Mouse (Mus musculus): ENCODE measurements around the gene Gpatch2l.
A peak's percentile ranks its signal among the peaks of the same experiment; 100 is the strongest.

The Gpatch2l gene

GRCm38 (mm10) chr12:86241604-86242536 lies at the start of gene Gpatch2l:
Gene Gpatch2l, plus strand, starts transcription at chr12:86241858.
- peak; percentile 70 for DNase-seq (ENCODE audit: low spot score)

- no peak for DNase-seq (ENCODE audit: low spot score)
Observed at GRCm38 (mm10) chr12:86192036-86192449, 49.6 kb upstream of the Gpatch2l start.

- DNase-seq (ENCODE audit: low spot score): no peak
Observed at GRCm38 (mm10) chr12:86196944-86197343, 44.7 kb upstream of the Gpatch2l start.

GRCm38 (mm10) chr12:86203443-86204057 lies 38.1 kb upstream of the Gpatch2l start:
- DNase-seq (ENCODE audit: low spot score): no peak

- DNase-seq (ENCODE audit: low spot score): no peak
Observed at GRCm38 (mm10) chr12:86211099-86211520, 30.5 kb upstream of the Gpatch2l start.

- no peak for DNase-seq (ENCODE audit: low spot score)
Observed at GRCm38 (mm10) chr12:86212693-86213470, 28.8 kb upstream of the Gpatch2l start.

- DNase-seq (ENCODE audit: low spot score): no peak
Observed at GRCm38 (mm10) chr12:86214201-86214600, 27.5 kb upstream of the Gpatch2l start.

- DNase-seq (ENCODE audit: low spot score): no peak
Observed at GRCm38 (mm10) chr12:86216687-86217421, 24.8 kb upstream of the Gpatch2l start.

- no peak for DNase-seq (ENCODE audit: low spot score)
Observed at GRCm38 (mm10) chr12:86220200-86221021, 21.2 kb upstream of the Gpatch2l start.

- DNase-seq (ENCODE audit: low spot score): no peak
Observed at GRCm38 (mm10) chr12:86221074-86221703, 20.5 kb upstream of the Gpatch2l start.

- DNase-seq (ENCODE audit: low spot score): no peak
Observed at GRCm38 (mm10) chr12:86234295-86234694, 7.4 kb upstream of the Gpatch2l start.

- DNase-seq (ENCODE audit: low spot score): no peak
Observed at GRCm38 (mm10) chr12:86238736-86239135, 2.9 kb upstream of the Gpatch2l start.

GRCm38 (mm10) chr12:86242563-86242962 lies 905 bp downstream of the Gpatch2l start:
- no peak for DNase-seq (ENCODE audit: low spot score)

GRCm38 (mm10) chr12:86243936-86244335 lies 2.3 kb downstream of the Gpatch2l start:
- no peak for DNase-seq (ENCODE audit: low spot score)

- DNase-seq (ENCODE audit: low spot score): no peak
Observed at GRCm38 (mm10) chr12:86250183-86250582, 8.5 kb downstream of the Gpatch2l start.

GRCm38 (mm10) chr12:86254910-86255309 lies 13.3 kb downstream of the Gpatch2l start:
- DNase-seq (ENCODE audit: low spot score): no peak

- no peak for DNase-seq (ENCODE audit: low spot score)
Observed at GRCm38 (mm10) chr12:86271626-86272025, 30.0 kb downstream of the Gpatch2l start.

- no peak for DNase-seq (ENCODE audit: low spot score)
Observed at GRCm38 (mm10) chr12:86274246-86274645, 32.6 kb downstream of the Gpatch2l start.

- DNase-seq (ENCODE audit: low spot score): no peak
Observed at GRCm38 (mm10) chr12:86275731-86276130, 34.1 kb downstream of the Gpatch2l start.

- no peak for DNase-seq (ENCODE audit: low spot score)
Observed at GRCm38 (mm10) chr12:86276463-86276862, 34.8 kb downstream of the Gpatch2l start.
